Mouse (Mus musculus) adrenal gland, postnatal 14 days (tissue): ENCODE results near the gene Synrg. TPM values are rescaled to one million over a fixed set of nuclear protein-coding genes. Genes with fewer than 3 reads are reported as not detected.

ENCODE experiments used
- DNase-seq: peaks from one replicate; pipeline ENCODE4 v3.0.0; 2021; ENCODE audit warnings: mixed read lengths
- long read RNA-seq, 2 experiments: library from polyadenylated mRNA; stranded (forward); transcript quantifications; one replicate each; pipeline ENCODE4 v2.0.0; 2021
- total RNA-seq: library from RNA; stranded (reverse); gene quantifications from 2 replicates; pipeline ENCODE4 v1.2.3, GENCODE M21; 2021

Synrg gene
- total RNA-seq: 38.6 and 45.5 TPM in 2 replicates
- long read RNA-seq, experiment 1, partial matches to known transcripts: 0 of 28 reads
- long read RNA-seq, experiment 1, other reads (novel, unspliced or antisense): 24 of 28 reads
- long read RNA-seq, experiment 2, full-length matches to known transcripts: 1 of 11 reads
- long read RNA-seq, experiment 2, partial matches to known transcripts: 2 of 11 reads
- long read RNA-seq, experiment 2, other reads (novel, unspliced or antisense): 8 of 11 reads

DNA sequence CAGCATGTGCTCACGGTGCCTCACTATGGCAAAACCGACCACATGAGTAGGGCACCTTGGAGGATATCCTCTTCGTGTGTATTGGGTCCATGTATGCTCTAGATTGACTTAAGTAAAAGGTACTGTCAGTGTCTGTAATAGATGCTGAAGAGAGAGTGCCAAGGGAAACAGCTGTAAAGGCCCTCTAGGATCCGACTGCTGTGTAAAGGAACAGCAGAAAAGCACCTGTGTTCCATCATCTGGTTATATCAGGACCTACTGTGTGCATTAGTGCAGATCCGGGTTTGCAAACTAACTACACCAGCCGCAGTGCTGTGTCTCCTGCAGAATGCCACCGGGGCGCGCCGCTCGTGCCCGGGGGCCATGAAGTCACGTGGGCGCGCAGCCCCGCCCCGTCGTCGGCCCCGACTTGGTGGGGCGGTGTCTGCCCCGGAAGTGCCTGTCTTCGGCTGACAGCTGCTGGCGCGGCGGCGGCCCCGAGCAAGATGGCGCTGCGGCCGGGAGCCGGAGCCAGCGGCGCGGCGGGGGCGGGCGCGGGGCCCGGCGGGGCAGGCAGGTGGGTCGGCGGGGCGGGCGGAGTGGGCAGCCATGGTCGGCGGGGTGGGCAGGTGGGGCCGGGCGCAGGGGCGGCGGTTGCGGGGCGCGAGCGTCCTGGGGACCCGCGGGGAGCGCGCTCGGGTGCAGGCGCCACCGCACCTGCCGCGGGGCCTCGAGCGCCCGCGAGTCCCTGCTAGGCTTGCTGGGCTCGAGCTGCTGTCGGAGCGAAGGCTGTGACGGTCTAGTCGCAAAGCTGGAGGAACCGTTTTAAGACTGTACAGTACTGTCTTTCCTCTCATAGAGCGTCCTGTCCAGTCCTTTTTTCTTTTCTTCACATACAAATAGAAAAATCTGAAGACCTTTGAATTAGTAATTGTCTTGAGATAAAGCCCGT lies at the start of gene Synrg:
Gene Synrg, plus strand, starts transcription at position 438 of the 931 bp plus-strand sequence.
- peak; percentile 95 for DNase-seq

DNA sequence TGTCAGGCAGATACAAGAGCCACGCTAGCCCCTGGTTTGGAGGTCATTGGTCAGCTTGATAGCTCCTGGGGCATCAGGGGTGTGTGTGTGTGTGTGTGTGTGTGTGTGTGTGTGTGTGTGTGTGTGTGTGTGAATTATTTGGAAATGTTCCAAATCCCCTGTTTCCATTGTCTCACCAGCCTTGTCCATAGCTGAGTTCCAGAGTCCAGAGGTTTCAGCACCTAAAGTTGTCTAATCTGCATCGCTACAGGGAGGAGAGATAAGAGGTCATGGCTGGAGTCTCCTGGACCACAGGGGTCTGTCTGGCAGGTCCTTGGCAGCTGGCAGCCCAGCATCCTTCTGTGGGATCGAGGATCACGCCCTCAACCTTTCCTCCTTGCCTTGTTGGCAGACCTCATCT lies 49.7 kb upstream of the Synrg start:
- no peak for DNase-seq

GRCm38 (mm10) chr11:83922600-83922999 lies 41.6 kb upstream of the Synrg start:
- DNase-seq: no peak

- peak; percentile 37 for DNase-seq
These were observed 37.1 kb upstream of the Synrg start for GRCm38 (mm10) chr11:83927097-83927496.

GRCm38 (mm10) chr11:83932506-83933106 lies 31.6 kb upstream of the Synrg start:
- no peak for DNase-seq

GRCm38 (mm10) chr11:83933376-83933775 lies 30.9 kb upstream of the Synrg start:
- no peak for DNase-seq

GRCm38 (mm10) chr11:83935986-83936665 lies 28.1 kb upstream of the Synrg start:
- DNase-seq: peak; percentile 85

- DNase-seq: no peak
These were observed 25.7 kb upstream of the Synrg start for GRCm38 (mm10) chr11:83938556-83938955.

DNA sequence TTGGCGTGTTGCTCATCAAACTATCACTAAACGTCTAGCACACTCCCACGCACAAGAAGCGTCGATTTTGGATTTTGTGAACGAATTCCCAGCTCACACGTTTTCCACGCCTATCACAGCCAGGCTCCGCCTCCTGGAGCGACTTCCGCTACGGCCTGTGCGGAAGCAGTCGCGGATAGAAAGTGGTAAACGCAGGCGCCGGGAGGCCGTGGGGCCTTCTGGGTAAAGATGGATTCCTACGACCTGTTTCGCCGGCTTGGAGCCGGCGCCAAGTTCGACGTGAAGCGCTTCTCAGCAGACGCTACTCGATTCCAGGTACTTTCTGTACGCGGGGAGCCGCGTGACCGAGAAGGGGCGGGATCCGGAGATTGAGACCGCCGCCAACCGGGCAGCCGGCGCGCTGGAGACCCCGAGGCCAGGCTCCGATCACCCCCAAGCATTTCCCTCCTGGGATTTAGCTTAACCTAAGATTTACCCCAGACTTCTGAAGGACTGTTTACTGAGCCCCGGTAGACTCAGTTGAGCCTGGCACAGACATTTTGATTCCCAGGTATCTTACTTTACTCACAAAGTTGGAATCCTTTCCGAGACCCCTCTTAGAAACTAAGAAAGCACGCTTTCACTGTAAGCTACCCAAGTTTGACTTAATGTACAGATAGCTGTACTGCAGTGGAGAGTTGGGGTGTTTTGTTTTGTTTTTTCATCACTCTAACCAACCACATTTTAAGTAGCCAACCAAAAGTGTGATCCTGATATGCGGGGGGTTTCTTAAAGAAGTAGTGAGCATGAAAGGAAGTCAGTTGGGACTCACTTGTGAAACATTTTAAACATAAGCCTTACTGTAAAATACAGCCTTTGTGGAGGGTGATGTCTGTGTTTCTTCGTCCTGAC lies 22.0 kb upstream of the Synrg start, which contains the start of gene Ddx52:
Gene Ddx52, plus strand, starts transcription at position 113 of the 891 bp plus-strand sequence.
- peak; percentile 94 for DNase-seq

DNA sequence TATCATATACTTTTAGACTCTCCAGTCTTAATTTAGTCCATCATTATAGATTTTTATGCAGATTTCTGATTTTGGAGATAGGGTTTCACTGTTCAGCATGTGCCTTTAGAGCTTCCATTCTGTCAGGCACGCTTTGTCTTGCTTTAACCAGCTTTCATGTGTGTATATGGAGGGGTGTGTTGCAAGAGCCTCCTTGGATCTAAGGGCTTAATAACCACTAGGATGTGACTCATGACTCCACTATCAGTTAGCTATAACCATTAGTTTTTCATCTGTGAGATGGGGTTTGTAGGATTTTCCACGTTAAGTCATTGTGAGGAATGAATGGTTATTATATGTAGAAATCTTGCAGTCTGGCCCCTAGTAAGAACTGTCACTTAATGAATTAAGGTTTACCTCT lies 7.4 kb upstream of the Synrg start:
- DNase-seq: no peak

GRCm38 (mm10) chr11:83961983-83962382 lies 2.2 kb upstream of the Synrg start:
- DNase-seq: no peak

DNA sequence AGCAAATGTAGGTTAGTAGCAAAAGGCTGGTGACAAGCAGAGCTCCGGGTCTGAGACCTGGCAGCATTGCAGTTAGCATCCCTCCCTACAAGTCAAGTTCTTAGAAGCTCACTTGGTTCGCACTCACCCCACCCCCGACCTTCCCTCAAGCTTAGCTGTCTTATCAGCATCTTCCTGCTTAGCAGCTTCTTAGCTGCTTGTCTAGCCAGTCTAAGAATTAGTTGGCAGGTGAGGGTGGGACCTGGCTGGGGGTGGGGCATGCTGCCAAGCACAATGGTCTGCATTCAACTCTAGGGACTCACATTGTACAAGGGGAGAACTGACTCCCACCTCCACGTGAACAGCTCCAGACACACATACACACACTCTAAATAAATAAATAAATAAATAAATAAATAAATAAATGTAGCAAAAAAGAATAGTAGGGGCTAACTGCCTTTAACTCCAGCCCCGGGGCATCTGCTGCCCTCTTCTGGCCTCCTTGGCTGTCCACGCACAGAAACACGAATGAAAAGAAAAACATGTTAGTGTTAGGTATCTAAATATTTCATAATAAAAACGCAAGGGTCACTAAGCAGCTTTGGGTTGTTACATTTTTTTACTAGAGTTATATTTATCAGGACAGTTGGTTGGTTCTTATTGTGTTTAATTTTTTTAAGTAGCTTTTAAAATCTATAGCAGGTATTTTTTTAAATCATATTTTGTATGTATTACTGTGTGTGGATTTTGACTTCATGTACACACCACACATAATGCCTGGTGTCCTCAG lies 3.4 kb downstream of the Synrg start:
- DNase-seq: peak; percentile 11

DNA sequence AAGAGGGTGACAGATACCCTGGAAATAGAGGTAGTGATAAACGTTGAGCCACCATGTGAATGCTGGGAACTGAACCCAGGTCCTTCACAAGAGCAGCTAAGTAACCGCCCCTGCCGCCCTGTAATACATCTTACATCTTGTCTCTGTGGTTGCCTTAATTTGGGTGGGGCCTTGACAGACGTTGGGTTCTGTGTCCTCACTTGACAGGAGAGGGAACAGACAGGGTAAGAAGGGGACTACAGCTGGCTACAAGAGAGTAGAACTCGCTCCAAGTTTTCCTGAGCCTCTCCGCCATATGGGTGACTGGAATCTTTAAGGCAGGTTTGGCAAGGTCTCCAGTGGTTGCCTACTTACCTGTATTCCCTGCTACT lies 4.0 kb downstream of the Synrg start:
- no peak for DNase-seq

GRCm38 (mm10) chr11:83969040-83969439 lies 4.8 kb downstream of the Synrg start:
- DNase-seq: no peak

DNA sequence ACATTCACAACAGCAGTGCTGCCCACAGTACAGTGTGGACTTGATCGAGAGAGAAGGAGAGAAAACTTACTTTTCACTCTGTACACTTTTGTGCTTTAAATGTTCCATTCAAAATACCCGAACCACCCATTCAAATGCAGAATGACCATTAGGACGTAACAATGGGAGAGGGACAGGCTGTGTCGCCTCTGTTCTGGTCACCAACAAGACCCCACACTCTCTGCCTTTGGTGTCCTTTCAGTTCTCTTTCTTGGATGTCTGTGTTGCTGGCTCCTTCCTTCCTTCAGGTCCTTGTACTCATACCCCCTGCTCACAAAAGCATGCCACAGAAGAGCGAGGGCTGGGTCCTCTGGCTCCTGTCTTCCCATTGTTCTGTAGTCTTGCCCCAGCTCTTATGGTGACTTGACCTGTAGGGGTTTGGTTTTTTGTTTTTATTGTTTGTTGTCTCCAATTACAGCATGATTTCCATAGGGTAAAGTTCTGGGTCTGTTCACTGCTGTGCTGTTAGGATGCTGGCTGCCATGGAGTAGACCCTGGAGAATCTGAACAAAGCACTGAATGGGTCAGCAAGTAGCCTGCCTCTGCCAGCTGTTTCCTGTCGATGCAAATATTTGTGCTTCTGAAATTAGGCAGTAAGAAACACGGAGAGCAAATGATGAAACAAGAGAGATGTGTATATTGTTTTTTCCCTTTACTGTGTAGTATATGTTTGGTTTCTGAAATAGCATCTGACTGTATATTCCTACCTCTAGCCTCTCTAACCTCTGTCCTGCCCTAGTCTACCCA lies 10.5 kb downstream of the Synrg start:
- DNase-seq: no peak

- DNase-seq: no peak
These were observed 11.3 kb downstream of the Synrg start for GRCm38 (mm10) chr11:83975488-83975887.

GRCm38 (mm10) chr11:83976236-83976977 lies 12.2 kb downstream of the Synrg start:
- no peak for DNase-seq

GRCm38 (mm10) chr11:83977810-83978209 lies 13.6 kb downstream of the Synrg start:
- no peak for DNase-seq

GRCm38 (mm10) chr11:83979992-83980391 lies 15.8 kb downstream of the Synrg start:
- peak; percentile 58 for DNase-seq
